Mouse (Mus musculus) right cerebral cortex, postnatal 14 days (tissue): Measurements from ENCODE around the gene Gpr18.

ENCODE experiments used
- DNase-seq: peaks from one replicate; pipeline ENCODE4 v3.0.0; 2022

The Gpr18 gene

DNA sequence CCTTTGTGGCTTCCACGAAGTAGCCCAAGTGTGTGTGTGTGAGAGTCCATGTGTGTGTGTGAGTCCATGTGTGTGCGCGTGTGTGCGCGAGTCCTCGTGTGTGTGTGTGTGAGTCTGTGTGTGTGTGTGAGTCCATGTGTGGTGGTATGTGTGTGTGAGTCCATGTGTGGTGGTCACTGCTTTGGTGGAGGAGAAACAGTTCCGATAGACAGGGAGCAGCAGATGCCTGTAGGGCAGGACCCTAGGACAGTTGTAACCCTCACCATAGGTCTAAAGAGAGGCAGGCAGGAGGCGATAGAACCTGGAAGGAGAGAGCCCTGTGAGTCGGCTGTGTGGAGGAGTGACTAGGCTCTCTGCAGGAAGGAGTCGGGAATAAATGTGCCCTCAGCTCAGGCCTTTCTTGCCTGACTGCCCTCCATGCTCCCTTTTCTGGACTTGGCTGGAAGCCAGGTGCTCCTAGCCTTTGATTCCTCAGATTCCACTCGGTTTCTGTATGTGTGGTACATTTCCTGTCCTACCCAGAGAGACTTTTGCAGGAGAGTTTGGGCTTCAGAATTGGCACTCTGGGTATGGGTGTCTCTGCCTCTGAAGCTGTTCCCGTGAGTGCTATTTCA is 5.0 kb upstream of the Gpr18 start:
- DNase-seq, result no peak

DNA sequence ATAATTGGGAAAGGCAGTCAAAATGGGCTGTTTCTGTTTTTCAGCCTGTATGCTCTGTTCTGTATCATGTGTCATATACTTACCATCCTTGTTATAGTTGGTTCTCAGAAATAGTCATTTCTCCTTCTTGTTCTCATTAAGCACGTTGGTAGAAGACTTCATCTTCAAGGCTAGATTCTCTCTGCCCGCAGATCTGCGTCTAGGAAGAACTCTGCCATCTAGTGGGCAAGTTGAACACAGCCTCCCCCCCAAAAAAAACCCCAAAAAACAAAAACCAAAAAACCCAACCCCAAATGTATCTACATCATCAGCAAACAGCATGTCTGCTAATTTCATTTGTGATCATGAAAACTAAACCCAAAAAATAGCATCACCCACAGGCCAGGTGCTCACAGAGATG is 4.2 kb upstream of the Gpr18 start:
- no peak for DNase-seq

DNA sequence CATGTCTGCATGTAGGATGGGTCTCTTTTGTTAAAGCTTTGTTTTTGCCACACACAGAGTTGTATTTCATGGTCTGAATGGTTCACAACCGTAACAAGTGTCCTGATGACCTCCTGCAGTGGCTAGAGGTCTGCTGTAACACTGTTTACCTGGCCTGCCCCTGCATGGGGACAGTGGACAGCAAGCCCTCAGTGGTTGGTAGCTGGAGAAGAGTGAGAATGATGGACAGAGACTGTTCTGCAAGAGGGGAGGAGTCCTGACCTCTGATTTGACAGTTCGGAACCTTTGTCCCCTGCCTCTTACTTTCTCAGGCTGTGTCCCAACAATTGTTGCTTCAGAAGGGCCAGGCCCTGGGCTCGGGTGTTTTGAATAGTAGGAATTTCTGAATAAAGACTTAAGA is 2.7 kb upstream of the Gpr18 start:
- no peak for DNase-seq

DNA sequence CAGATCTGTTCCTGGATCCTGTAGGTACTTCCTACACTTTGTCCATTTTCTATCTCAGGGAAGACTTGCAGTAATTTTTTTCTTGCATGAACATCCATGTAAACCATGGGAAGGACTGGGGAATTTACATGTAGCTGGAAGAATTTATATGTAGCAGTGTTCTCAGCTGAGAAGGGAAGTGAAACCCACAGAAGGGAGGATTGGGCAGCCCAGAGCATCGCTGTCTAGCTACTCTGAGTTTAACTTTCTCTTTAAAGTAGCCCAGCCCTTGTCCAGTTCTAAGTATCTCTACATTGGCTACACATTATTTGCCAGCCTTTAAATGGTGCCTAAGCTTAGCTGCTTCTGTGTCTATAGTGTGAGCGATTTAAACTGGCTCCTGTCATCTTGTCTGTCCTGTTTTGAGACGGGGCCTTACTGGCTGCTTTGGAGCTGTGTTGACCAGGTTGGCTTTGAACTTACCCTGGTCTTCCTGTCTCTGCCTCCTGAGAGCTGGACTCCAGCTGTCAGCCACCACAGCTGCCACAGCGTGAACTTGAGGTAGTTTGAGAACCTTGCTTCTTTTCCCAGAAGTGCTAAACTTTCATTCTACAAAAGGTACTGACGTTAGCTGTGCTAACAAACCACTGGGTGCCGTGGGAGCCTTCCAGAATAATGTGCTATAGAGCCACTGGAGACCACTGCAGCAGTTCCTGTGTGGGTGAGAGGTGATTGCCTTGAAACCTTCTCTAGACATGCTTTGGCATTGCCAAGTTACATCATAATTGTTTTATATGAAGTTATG is 922 bp upstream of the Gpr18 start:
- DNase-seq, result no peak

DNA sequence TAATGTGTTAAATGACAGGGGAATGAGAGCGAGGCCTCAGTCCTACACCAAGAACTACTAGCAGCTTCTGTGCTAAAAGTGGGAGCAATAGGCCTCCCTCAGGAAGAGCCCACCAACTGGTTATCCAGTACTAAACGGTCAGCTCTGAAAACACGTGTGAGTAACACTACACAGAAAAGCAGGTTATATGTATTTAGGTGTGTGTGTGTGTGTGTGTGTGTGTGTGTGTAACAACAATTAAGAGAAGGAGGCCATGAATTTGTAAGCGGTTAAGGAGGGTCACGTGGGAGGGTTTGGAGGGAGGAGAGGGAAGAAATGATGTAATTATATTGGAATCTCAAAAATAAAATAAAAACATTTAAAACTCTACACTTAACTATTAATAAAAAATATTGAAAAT is 438 bp downstream of the Gpr18 start:
- no peak for DNase-seq

DNA sequence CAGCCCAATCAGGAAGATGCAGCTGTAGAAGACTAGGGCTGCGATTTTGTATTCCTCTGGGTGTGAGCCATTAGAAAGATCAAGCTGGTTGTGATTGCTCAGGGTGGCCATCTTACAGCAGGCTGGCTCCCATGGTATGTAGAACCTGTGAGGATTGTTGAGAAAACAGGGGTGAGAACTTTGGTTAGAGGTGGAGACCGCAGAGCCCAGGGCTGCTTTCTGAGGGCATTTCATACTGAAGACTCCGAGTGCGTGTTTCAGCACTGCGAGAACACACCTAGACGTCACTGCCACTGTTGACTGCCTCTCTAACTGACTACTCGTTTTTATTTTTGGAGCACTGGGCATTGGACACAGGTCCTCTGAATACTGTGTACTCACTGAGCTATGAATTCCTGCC is 3.1 kb downstream of the Gpr18 start:
- DNase-seq, result no peak

DNA sequence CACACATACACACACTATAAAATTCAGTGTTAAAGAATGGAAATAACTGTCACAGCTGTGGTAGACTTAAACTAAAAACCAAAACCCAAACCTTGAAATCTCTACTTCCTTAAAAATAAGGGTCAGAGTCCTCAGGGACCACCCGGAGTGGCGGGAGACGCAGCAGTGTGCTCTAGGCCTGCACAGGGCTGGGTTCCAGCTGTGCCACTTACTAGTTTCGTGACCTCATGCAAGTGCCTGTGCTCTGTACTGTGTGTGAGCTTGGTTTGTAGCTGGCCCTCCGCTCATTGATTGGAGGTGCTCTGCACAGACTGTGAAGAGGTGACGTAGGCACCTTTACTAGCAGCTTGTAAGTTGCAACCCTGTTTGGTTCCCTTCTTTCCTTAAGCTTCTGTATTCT is 5.7 kb downstream of the Gpr18 start:
- no peak for DNase-seq

DNA sequence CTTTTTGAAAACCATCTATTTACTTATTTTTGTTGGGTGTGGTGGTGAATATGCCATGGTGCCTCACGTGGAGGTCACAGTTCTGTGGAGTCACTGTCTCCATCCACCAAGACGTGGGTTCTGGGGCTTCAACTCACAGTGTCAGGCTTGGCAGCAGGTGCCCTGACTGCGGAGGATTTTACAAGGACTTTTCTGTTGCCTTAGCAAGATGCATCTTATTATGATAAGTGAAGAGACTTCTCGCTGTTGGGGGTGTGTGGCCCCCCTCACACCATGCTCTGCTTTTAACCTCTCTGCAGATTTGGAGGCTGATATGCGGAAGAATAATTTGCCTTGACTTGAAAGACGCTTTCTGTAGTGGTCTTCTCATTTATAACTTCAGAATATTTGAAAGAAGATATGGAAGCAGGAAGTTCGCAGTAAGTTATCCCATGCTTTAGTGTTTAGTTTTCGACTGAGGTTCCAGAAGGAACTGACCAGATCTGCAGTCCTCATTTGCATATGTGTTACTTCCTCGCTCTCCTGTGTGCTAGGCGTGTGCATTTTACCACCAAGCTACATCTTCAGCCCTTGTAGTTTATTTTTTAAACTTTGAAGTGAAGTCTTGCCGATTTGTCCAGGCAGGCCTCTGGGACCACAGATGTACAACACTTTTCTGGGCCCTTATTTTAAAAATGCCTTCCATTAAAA is 8.4 kb downstream of the Gpr18 start:
- no peak for DNase-seq

DNA sequence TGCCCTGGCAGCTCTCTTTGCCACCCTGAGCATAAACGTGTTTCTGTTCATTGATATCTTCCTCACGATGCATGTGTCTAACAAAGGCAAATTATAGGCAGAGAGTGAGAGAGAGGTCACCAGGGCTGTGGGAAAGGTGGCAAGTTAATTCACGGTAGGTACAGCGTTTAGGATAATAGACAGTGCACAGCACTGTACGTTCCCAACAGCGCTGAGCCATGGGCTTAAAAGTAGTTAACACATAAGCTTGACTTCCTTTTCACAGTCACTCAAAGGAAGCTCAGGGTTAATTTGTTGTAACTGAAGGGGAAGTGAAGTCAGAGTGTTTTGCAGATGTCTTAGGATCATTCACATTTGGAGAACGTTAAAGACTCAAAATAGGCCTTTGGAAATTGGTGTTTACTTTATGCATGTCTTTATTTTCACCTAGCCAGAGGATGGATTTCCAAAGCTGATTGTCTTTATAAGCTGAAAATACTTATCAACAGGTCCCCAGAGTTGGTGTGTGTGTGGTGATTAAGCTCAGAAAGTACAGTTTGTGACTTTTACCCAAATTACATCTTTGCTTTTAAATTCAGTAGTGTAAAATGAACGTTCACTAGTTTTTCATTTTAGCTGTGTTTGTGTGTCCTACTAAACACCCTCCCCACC is 9.1 kb downstream of the Gpr18 start:
- DNase-seq, result no peak

DNA sequence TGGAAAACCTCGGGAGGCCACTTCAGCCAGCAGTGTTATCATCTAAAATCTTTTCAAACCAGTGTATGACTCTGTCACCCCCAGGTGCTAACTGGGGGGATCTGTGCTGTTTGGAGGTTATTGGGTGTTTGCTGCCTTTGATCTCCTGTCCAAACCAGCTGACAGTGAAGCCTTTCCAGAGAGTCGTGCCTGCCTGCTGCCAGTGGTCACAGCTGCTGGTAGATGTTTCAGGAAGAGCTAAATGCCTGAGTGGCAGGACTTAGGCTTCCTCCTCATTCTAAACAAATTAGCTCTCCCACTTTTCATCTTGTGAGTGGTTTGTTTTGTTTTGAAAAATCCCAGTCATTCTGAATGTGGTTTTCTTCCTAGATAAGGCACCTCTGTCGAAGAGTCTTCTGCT is 10.8 kb downstream of the Gpr18 start:
- DNase-seq, result no peak

DNA sequence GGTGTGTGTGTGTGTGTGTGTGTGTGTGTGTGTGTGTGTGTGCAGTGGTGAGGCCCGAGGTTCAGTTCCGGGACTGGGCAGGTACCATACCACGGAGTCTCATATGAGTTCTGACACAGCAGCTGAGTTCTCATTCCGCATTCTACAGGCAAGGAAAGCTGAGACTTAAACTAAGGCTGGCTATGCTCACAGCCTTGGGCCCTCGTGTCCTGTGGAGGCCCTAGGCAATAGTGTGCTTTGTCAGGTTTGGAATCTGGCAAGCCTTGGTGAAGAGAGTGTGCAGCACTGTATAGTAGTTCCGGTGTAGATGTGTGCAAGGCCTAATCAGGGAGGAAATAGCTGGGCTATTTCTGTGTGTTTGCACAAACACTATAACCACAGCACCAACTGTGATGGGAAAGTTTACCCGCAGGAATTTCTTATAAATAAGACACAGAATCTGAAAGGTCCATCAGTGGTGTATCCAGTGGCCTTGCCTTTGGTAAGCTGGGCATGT is 12.2 kb downstream of the Gpr18 start:
- DNase-seq, result no peak

DNA sequence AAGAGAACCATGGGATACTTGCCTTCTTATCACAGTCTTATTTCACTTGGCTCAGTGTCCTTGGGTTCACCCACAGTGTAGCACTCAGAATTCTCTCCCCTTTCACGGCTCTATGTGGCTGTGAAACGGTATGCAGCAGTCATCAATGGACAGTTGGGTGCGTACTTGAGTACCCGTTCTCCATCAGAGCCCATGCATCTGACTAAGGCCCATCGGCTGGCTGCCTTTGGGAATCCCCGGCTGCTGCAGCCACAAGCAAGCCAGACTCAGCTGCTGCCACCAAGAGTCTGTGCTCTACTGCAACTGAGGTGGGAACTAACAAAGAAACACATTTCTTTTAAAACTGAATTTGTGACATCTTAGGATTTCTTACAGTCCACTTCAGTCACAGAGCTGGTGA is 14.1 kb downstream of the Gpr18 start:
- DNase-seq, result no peak

DNA sequence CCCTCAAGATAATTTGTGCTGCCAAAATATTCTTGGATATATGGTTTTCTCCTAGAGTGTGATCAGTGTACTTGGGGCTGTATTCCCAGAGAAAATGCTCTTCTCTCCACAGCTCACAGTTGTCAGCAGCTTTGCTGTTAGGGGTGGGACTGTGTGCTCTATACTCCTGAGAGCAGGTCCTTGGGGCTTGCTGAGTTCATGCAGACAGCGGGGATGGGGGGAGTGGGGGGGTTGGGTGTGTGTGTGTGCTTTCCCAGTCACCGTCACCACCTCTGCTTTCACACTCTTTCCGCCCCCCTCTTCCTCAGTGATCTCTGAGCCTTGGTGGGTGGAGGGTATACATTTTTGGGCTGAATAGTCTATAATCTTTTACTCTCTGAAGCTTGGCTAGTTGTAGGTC is 16.5 kb downstream of the Gpr18 start:
- no peak for DNase-seq

DNA sequence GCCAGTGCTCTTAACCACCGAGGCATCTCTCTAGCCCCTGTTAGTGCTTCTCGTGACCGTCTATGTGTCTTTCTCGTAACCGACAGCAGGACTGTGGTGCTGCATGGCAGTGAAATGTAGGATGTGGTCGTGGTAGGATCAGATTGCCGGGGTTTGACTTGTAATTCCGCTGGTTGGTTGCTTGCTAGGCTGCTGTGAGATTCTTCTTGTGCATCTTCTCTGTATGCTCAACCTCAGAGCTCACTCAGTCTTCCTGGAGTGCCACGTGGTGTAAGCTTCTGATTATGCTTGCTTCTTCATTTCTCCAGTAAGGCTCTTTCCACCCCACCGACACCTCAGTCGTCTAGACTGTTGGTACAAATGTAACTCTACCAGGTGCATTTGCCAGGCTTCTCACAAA is 17.1 kb downstream of the Gpr18 start:
- no peak for DNase-seq

DNA sequence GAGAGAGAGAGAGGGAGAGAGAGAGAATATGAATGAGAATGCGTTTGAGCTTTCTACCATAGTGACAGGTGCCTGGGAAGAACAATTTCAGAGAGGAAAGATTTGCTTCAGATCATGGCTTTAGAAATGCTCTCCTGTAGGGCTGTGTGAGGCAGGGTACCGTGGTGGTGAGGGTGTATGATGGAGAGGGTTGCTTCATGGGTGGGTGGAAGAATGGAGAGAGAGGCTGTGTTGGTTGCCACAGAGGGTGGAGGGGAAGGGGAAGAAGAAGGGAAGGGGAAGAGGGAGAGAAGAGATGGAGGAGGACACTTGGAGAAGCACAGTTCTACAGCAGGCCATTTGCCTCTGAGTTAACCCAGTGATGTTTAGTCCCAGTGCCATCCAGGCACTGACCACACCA is 17.8 kb downstream of the Gpr18 start:
- no peak for DNase-seq

DNA sequence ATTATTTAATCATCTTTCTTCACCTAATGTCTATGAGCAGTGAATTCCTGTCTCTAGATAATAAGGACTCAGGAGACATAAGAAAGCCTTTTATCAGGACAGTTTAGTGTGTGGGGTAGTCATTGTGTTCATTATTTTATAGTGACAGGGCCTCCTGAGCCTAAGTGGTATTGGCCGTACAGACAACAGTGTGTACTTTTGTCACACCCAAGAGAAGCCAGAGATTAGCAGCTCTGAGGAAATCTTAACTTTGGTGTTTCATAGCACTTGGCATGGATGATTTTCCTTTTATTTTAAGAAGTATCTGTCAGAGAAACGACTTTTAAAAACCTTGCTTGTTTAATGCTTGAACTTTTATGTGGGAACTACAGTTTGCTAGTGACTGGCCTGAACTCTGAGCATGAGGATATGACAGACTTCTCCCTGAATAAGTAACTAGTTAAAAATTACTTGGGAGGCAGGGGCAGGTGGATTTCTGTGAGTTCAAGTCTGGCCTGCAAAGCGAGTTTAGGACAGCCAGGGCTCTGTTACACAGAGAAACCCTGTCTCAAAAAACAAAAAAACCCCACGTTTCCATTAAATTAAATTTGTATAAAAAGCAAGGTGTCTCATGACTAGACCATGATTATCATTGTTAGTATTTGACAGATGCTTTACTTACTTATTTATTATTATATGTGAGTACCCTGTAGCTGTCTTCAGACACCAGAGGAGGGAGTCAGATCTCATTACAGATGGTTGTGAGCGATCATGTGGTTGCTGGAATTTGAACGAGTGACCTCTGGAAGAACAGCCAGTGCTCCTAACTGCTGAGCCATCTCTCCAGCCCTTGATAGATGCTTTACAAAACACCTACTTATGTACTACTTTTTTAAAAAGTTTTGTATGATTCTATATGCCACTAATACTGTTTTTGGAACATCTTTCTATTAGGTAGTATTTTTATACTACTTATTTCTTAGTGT is 19.2 kb downstream of the Gpr18 start:
- no peak for DNase-seq

DNA sequence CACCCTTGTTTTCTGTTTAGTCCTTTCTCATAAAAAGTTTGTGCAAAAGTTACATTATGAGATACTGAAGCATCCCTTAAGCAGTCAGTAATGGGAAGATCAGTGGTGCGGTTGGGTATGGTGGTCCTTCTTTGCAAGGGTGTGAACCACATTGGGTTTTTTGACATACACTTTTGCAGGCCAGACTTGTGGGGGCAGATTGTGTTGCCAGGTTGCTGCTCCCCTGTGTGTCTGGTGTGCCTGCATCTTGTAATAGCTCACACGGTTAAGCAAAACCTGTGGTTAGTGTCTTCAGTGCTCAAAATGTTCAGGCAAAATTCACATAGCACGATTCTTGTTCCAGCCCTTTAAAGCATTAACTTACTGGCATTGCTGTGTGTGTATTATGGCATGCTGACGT is 20.3 kb downstream of the Gpr18 start:
- no peak for DNase-seq

DNA sequence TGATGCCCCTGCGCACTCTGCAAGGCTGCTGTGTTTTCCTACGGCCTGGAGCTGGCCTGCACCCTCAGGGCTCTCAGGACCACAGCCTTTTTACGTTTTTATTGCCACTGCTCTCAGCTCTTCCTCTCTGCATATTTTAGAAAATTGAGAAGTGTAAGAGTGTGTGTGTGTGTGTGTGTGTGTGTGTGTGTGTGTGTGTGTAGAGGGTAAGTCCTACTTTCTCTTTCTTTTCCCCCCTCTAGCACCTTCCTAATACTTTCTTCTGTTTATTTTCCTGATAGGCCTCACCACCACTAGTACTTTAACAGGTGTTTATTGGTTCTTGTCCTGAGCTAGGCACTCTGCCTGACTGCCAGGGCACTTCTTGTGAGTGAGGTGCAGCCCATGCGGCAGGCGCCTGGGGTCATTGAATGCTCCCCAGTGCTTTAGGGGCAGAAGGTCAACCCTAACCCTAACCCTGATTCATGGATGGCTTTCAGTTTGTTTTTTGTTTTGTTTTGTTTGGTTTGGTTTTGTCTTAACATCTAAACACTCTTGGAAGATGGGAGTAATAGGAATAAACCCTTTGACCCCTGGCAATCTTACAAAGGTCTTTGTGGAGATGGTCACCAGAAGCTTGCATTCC is 21.0 kb downstream of the Gpr18 start:
- no peak for DNase-seq

DNA sequence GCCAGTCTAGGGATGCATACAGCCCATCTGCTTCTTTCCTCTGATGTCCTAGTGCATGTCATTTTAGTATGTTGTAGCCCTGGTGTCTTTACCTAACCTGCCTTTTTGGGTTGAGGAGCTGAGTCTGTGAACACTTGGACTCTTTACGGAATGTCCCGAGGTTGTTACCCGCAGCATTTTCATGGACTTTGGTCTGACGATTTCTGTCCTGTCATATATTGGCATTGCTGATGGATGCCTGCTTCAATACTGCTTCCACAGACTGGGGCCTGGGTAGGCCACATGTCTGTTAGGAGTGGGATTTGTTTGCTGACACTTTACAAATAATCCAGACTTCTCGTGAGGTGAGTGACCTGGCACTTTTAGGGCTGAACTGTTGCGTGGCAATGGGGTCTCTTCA is 21.8 kb downstream of the Gpr18 start:
- DNase-seq, result no peak

DNA sequence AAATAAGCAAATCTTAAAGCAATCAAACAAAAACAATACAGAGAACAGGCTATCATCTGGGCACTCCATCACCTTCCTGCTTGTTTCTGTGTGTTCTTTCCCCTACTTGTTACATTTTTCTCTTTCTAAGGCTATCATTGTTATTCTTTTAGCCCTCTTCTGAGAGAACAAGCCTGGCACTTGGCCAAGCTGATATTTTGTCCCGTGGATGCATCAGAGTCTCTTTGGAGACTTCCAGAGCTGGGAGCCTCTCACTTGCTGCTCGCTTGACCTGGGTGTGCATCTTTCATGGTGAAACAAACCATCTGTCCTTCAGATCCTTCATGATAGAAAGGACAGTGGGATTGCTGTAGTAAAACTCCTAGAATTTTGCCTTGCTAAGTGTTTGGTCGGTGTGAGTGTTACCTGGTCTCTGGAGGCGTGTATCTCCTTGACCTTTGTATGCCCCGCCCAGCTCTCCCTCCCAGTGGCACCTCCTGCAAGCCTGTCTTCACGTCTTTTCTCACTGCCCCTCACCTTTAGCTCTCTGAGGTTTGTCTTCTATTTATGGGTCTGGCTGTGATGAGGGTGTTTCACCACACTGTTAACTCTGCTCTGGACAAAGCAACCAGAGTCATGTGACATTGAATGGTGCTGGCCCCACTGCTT is 31.3 kb downstream of the Gpr18 start:
- DNase-seq, result no peak

DNA sequence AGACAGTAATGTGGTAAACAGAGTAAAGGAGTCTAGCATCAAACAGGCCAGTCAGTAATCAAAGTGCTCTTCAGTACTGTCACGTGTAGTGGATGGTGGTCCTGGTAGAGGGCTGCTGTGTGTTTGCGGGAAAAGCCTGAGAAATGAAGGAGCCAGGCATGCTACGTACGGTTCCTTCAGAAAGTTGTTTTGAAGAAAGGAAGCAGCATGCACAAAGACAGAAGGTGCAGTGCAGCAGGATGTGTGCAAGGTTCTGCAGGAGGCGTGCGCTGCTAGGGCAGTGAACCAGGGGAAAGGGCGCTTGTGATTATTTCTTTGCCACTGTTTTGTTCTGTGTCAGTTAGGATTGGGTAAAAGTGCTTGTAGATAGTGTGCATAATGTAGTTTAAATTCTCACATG is 34.4 kb downstream of the Gpr18 start:
- DNase-seq, result no peak
